Mouse (Mus musculus): ENCODE data around the gene Trim25.
"Not testable (repeated sequence)": the region's sequence is repeated elsewhere in the genome, so short reads cannot be mapped to it uniquely, and the experiment has no call there.

Gene Trim25

GRCm38 (mm10) chr11:89024181-89024881 lies 25.2 kb downstream of the Trim25 start:
- DNase-seq (ENCODE audit: low read depth): peak; percentile 82

- DNase-seq (ENCODE audit: low read depth): no peak
These were observed 26.4 kb downstream of the Trim25 start for GRCm38 (mm10) chr11:89025603-89026002.

GRCm38 (mm10) chr11:89026117-89026516 lies 26.9 kb downstream of the Trim25 start:
- DNase-seq (ENCODE audit: low read depth): no peak

- DNase-seq (ENCODE audit: low read depth): peak; percentile 38
These were observed 28.8 kb downstream of the Trim25 start for GRCm38 (mm10) chr11:89027955-89028361.

GRCm38 (mm10) chr11:89028871-89029405 lies 29.8 kb downstream of the Trim25 start:
- peak; percentile 44 for DNase-seq (ENCODE audit: low read depth)

- DNase-seq (ENCODE audit: low read depth): no peak
These were observed 31.4 kb downstream of the Trim25 start for GRCm38 (mm10) chr11:89030552-89030951.

GRCm38 (mm10) chr11:89031189-89031588 lies 32.0 kb downstream of the Trim25 start:
- no peak for DNase-seq (ENCODE audit: low read depth)

GRCm38 (mm10) chr11:89034592-89034991 lies 35.4 kb downstream of the Trim25 start:
- no peak for DNase-seq (ENCODE audit: low read depth)

GRCm38 (mm10) chr11:89035552-89035951 lies 36.4 kb downstream of the Trim25 start:
- DNase-seq (ENCODE audit: low read depth): no peak

- no peak for DNase-seq (ENCODE audit: low read depth)
These were observed 39.3 kb downstream of the Trim25 start for GRCm38 (mm10) chr11:89038496-89038895.

GRCm38 (mm10) chr11:89039325-89039724 lies 40.1 kb downstream of the Trim25 start:
- DNase-seq (ENCODE audit: low read depth): peak; percentile 80

GRCm38 (mm10) chr11:89041073-89041472 lies 41.9 kb downstream of the Trim25 start:
- DNase-seq (ENCODE audit: low read depth): not testable (repeated sequence)

GRCm38 (mm10) chr11:89043046-89043445 lies 43.9 kb downstream of the Trim25 start:
- DNase-seq (ENCODE audit: low read depth): no peak

- DNase-seq (ENCODE audit: low read depth): not testable (repeated sequence)
These were observed 46.3 kb downstream of the Trim25 start for GRCm38 (mm10) chr11:89045501-89045900.

- no peak for DNase-seq (ENCODE audit: low read depth)
These were observed 46.8 kb downstream of the Trim25 start for GRCm38 (mm10) chr11:89046021-89046420.

- DNase-seq (ENCODE audit: low read depth): no peak
These were observed 52.6 kb downstream of the Trim25 start for GRCm38 (mm10) chr11:89051767-89052166.

- DNase-seq (ENCODE audit: low read depth): no peak
These were observed 56.9 kb downstream of the Trim25 start for GRCm38 (mm10) chr11:89055931-89056690.

GRCm38 (mm10) chr11:89058515-89059270 lies 59.5 kb downstream of the Trim25 start:
- peak; percentile 71 for DNase-seq (ENCODE audit: low read depth)

GRCm38 (mm10) chr11:89059919-89060422 lies 60.8 kb downstream of the Trim25 start:
- DNase-seq (ENCODE audit: low read depth): peak; percentile 78

GRCm38 (mm10) chr11:89060423-89061089 lies 61.4 kb downstream of the Trim25 start:
- peak; percentile 97 for DNase-seq (ENCODE audit: low read depth)

- DNase-seq (ENCODE audit: low read depth): peak; percentile 68
These were observed 62.2 kb downstream of the Trim25 start for GRCm38 (mm10) chr11:89061362-89061761.

All from induced T-regulatory cell, adult 2 months (primary cell).